Mouse (Mus musculus): ENCODE results near the gene Timp3.
"Not testable (repeated sequence)": the region's sequence is repeated elsewhere in the genome, so short reads cannot be mapped to it uniquely, and the experiment has no call there.

Gene Timp3

DNA sequence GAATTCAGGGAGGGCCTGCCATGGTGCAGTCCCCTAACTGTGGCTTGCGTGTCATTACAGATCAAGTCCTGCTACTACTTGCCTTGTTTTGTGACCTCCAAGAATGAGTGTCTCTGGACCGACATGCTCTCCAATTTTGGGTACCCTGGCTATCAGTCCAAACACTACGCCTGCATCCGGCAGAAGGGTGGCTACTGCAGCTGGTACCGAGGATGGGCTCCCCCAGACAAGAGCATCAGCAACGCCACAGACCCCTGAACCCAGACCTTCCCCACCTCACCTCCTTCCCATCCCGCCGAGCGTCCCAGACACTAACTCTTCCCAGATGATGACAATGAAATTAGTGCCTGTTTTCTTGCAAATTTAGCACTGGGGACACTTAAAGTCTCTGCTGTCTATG is 45.5 kb downstream of the Timp3 start:
- in situ Hi-C loops (cut with MboI; ENCODE audit: low sequenced_read_pairs), result no loop called here

DNA sequence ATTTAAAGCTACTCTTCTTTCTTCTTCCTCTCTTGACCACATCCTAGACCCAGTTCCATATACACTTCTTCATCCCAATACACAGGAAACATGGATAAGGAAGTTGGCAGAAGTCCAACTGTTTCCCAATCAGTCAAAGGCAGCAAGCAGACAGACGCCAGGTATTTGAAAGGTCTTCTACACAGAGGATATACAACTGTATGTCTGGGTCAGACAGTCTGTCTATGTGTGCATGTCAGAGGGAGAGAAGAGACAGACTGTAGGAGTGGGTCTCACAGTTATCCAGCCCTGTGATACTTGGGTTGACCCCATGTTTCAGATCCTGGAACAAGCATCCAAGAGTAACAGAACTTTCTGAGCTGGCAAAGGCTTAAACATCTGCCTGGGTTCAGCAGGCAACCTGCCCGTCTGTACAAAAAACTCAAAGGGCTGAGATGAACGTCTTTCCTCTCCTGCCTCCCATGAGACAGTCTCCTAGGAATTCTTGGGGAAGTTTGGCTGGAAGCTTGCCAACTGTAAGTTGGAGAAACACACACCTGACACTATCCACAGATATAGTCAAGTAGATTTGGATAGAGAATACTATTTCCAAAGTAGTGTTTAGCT is 46.2 kb downstream of the Timp3 start:
- in situ Hi-C loops (cut with MboI; ENCODE audit: low sequenced_read_pairs), result no loop called here

DNA sequence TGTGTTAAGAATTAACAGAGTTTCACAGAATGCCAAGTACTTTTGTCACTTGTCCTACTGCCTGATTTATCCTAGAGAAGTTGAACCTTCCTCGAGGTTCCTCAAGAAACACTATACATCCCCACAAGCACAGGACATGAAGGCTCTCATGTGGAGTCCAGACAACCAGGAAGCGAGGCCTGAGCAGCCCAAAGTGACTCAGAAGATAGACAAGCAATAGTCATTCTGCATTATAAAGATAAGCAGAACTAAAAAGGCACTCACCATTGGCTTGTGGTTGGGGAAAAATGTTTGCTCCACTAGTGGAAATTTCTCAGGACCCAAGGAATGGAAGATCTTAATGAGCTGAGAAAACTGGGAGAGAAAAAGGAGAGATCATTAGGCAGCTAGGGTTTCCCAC is 51.1 kb downstream of the Timp3 start:
- in situ Hi-C loops (cut with MboI; ENCODE audit: low sequenced_read_pairs), result no loop called here

DNA sequence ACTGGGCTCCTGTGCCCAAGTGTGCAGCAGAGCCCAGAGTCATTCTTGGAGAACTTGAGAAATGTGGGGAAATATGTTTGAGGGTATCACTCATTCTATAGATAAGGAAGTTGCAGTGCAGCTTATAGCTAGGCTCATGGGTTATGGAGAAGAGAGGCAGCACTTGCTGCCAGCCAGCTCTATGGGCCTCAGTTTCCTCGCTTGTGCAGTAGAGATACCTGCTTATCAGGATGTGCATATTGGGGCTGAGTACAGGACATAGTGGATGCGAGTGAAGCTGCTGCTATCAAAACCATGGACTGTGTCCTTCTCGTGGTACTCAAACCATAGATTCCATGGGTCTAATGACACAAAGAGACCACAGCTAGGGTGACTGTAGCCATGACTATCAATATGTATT is 52.3 kb downstream of the Timp3 start:
- in situ Hi-C loops (cut with MboI; ENCODE audit: low sequenced_read_pairs), result no loop called here

DNA sequence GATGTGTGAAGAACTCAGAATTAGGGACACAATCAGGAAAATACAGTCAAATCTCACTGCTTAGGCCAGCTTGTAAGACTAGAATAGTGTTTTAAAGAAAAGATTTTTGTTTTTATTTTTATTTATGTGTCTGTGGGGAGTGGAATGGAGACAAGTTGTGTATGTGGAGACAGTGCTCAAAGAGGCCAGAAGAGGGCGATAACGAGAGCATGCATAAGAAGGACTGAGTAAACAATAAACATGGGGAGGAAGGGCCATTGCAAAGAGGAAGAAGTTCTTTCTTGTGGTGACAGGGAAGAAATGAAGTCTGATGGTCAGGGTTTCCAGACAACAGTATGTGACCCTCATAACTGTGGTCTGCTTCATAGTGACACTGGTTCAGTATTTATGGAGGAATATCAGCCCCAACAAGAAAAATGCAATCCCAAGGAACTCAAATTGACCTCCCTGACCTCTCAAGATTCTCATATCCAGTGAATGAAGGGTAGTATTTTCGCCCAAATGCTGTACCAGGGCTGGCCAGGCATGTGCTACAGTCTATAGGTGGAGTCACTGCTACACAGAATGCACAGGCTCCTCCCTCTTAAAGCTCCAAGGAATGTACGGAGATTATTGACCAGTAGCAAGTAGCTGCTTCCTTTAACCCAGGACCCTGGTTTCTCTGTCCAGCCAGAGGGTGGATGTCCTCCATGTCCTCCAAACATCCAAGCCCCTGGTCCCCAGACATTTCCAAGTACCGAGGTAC is 56.8 kb downstream of the Timp3 start:
- in situ Hi-C loops (cut with MboI; ENCODE audit: low sequenced_read_pairs), result no loop called here

DNA sequence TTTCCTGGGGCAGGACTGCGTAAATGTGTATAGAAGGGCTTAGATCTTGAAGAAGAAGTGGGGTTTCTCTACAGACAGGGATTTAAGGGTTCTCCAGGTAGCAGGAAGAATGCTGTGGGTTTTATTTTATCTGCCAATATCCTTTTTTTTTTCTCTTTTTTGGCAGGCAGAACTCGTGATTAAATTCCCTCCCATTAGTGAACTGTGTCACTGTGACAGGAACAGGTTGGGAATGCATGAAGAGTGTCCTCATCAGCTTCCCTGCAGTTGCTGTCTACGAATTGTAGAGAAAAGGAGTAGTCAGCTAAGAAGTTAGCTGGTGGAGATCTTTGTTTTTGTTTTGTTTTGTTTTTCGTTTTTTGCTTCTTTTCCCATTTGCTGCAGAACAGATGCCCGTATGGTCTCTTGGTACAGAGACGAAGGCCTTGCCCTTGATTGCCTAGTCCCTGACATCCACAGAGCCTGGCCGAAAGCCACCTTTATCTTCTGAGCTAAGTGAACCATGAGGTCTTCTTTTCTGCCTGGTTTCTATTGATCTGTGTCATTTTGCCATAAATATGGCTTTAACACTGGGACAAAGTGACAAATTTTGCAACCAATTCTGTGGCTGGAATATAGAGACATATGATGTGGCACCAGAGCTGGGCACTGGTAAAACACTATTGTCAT is 58.3 kb downstream of the Timp3 start:
- in situ Hi-C loops (cut with MboI; ENCODE audit: low sequenced_read_pairs), result no loop called here

DNA sequence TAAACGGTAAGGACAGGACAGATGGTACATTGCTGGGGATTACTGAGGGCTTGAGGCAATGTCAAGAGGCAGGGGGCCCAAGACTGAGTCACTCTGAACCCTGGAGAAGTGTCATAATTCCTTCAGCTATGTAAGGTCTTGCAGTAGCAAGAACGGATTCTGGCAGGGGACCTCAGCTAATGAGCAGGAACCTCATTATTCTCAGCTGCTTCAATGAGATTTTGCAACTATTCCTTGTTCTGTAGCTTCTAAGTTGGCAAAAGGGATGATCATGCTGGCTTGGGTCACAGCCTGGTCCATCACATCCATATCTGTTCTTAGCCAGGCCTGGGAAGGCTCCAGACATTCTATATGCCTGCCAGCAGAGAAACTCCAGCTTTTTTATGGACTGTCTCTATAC is 59.0 kb downstream of the Timp3 start:
- in situ Hi-C loops (cut with MboI; ENCODE audit: low sequenced_read_pairs), result no loop called here

DNA sequence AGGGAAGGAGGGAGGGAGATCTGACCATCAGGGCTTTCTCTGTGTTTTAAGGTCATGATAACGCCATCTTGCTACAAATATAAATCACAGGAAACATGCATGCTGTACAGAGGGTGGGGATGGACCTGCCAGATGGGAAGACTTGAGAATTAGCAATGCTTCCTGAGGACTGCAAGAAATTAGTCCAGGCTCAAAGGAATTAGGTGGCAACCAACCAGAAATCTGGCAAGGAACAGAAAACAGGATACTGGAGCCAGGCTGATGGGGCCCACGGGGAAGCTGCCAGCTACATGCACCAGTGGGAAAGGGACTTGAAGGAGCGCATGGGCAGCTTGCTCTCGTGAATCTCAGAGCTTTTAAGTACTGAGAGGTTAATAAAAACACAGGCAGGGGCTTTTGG is 59.5 kb downstream of the Timp3 start:
- in situ Hi-C loops (cut with MboI; ENCODE audit: low sequenced_read_pairs), result no loop called here

DNA sequence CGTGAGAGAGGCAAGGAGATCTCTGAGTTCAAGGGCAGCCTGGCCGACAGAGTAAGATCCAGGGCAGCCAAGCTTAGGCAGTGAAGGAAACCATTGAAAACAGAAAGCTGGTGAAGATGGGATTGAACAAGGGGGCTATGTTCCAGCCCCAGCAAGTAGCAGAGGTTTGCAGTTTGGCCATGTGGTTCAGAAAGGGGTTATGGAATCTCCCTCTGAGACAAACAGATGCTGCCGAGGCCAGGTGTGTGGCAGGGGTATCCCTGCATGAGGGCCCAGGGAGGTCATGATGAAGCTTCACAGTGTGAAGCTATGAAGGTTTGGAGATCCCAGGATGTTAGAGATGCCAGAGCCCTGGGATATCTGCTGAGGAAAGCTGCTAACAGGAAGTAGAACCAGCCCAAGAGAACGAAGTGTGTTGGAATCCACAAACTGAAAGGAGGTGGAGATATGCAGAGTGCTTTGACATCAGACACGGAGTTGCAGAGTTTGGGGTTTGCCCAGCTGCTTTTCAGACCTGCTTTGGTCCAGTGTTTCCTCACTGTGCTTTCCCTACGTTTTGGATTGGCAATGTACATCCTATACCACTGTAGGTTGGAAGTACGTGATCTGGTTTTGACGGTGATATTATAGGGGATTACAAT is 63.6 kb downstream of the Timp3 start:
- in situ Hi-C loops (cut with MboI; ENCODE audit: low sequenced_read_pairs), result no loop called here

DNA sequence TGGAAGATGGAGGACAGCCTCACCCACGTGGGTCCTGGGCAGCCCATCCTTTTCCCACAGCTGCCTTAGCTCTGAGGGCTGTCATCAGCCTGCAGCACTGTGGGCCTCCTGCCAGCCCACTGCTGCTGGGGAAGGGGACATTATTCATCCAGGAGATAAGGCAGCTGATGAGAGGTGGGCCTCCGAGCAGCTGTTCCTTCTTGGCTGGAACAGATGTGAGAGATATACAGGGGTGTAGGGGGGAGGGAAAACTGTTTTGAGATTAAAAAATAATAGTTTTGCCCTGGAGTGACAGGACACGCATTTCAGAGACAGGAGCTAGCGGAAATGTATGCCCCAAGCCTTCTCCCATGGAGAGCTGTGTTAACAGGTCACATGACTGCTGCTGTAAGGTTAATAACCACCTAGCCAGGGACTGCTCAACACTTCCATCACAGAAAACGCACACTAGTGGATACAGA is 65.5 kb downstream of the Timp3 start:
- in situ Hi-C loops (cut with MboI; ENCODE audit: low sequenced_read_pairs), result no loop called here

DNA sequence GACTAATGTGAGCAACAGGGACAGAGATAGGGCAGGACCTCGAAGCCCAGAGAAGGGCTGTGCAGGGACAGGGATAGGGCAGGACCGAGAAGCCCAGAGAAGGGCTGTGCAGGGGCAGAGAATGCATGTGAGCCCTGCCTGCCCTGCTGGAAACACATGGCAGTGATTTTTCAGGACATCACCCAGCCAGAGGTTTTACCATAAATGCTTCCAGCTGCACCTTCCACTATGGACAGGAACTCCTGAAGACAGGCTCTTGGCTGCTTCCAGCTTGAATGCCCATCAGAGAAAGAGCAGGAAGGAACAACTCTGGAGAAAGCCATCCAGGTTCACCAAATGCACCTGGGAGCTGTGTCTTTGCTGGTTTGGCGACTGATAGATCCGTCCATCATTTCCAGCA is 67.2 kb downstream of the Timp3 start:
- in situ Hi-C loops (cut with MboI; ENCODE audit: low sequenced_read_pairs), result no loop called here

DNA sequence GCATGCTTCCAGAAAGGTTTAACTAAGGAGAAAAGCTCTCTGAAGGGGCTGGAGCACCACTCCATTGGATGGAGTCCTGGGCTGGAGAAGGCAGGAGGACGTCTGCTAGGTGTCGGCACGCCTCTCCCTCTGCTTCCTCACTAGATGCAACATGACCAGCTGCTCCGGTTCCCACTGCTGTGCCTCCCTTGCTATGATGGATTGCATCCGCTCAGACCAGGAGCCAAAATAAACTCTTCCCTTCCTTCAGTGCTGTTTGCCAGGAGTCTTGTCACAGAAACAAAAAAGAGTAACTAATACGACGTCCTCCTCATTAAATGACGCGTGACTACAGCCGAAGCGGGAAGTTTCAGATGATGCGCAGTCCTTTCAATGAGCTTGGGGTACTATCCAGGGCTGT is 68.6 kb downstream of the Timp3 start:
- in situ Hi-C loops (cut with MboI; ENCODE audit: low sequenced_read_pairs), result no loop called here

DNA sequence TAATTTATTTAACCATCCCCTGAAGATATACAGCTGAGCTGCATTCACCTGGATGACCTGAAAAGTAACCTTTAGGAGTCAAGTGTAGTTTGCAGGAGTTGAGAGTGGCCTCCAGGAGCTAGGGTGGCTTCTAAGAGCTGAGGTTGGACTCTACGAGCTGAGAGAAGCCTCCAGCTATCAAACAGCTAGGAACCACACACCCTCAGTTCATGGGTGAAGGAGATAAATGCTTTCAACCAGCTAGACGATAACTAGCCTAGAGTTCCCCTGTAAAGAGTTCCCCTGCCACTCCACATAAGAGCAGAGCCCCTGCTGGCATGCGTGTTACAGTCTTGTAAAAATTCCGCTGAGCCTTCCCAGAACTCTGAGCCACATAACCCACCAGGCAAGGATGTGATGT is 69.2 kb downstream of the Timp3 start:
- in situ Hi-C loops (cut with MboI; ENCODE audit: low sequenced_read_pairs), result no loop called here

DNA sequence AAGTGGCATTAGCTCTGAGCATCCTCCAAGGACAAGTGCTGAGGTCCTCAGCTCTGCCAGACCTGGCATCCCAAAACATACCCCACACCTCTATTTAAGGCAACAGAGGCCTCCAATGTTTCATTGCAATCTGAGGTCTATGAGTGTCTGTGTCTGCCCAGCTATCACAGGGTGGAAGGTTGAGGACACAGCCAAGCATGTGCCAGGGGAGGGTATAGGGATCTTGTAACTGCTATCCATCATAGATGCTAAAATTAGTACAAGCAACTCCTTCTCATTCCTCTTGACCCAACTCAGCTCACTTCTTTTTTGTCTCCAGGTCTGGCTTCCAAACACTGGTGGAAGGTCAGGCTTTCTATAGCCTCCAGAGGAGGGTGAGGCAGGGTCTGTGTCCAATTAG is 71.4 kb downstream of the Timp3 start:
- in situ Hi-C loops (cut with MboI; ENCODE audit: low sequenced_read_pairs), result no loop called here

DNA sequence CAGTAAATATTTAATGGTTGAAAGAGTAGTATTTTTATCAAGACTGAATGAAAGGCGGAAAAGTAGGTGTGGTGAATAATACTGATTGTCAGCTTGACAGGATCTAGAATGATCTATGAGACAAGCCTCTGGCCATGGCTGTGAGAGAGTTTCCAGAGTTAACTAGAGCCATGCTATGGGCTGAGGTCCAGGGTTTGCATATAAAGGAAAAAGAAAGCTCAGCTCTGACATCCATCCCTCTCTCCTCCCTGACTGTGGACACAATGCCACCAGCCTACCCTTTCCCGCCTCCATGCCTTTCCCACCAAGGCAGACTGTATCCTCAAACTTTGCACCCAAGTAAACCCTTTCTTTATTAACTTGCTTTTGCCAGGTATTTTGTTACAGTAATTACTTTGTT is 73.9 kb downstream of the Timp3 start:
- in situ Hi-C loops (cut with MboI; ENCODE audit: low sequenced_read_pairs), result no loop called here

DNA sequence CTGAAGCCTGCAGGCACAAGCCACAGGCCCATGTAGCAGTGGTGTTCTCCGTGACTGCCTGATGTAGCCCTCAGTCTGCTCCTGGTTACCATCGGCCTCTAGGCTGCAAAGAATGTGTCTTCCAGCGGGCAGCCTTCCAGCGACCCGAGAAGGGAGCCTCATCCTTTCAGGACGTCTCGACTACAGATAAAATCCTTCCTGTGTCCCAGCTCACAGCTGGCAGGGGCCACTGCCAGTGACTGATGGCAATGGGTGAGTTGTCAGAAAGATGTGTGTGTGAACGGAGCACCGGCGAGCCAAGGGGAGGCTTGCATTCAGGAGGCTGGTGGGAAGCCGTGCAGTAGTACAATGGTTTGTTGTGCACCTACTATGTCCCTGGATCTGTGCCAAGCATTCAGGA is 75.7 kb downstream of the Timp3 start:
- in situ Hi-C loops (cut with MboI; ENCODE audit: low sequenced_read_pairs), result no loop called here

DNA sequence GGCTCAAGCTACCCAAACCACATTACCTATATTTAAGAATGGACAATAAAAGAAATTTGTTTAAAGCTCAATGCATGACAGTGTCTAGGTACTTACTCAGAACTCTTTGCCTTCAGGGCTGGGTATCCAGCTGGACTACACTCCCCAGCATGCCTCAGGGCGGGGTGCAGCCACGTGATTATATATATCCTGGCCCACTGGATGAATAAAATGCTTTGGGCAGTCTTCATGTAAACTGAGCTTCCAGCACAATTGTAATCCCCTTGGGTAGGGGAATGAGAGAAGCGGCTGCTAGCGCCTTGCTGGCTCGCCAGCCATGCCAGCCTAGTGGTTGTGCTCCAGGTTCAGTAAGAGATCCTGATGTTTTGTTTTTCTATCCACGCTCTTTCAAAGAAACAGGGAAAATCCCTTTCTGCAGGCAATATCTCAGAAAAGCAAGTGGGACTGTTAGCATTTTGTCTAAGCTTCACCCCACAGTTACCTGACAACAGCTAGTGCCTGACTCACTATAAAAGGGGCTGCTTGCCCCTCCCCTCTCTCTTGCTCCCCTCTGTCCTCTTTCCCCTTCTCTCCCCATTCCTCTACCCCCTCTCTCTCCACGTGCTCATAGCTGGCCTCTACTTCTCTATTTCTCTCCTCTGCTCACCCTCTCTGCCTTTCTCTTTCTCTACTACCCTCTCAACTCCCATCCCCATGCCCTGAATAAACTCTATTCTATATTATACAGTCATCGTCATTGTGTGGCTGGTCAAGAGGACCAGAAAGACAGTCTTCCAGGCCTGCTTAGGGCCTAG is 76.4 kb downstream of the Timp3 start:
- in situ Hi-C loops (cut with MboI; ENCODE audit: low sequenced_read_pairs), result no loop called here

DNA sequence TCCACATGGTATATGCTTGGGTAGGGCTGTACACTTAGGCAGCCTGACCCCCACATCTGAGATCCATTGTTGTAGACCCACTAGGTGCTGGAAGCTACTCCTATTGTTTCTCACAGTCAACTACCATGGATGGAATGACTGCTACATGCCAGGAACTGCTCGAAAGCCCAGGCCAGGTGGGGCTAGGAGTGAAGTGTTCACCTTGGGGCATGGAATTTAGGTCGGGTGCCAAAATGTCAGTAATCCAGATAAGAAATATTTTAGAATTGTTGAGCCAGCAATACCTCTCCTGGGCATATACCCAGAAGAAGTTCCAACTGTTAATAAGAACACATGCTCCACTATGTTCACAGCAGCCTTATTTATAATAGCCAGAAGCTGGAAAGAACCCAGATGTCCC is 78.6 kb downstream of the Timp3 start:
- in situ Hi-C loops (cut with MboI; ENCODE audit: low sequenced_read_pairs), result not testable (repeated sequence)

DNA sequence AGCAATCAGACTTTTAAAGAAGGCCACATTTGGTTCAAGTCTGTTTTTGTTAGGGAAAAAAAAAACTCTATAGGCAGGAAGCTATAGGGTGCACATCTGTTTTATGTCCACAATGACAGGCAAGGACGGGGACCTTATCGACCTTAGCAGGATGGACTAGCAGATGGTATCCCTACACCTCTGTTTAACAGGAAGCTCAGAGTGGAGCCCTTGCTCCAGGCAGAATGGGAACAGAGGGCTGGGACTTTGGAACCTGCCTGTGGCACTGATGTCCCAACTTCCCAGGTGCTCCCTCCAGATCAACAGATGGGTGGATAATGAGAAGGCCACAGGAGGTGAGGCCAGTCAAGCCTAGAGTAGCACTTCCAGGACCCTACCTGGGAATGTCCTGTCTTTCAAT is 80.5 kb downstream of the Timp3 start:
- in situ Hi-C loops (cut with MboI; ENCODE audit: low sequenced_read_pairs), result no loop called here

DNA sequence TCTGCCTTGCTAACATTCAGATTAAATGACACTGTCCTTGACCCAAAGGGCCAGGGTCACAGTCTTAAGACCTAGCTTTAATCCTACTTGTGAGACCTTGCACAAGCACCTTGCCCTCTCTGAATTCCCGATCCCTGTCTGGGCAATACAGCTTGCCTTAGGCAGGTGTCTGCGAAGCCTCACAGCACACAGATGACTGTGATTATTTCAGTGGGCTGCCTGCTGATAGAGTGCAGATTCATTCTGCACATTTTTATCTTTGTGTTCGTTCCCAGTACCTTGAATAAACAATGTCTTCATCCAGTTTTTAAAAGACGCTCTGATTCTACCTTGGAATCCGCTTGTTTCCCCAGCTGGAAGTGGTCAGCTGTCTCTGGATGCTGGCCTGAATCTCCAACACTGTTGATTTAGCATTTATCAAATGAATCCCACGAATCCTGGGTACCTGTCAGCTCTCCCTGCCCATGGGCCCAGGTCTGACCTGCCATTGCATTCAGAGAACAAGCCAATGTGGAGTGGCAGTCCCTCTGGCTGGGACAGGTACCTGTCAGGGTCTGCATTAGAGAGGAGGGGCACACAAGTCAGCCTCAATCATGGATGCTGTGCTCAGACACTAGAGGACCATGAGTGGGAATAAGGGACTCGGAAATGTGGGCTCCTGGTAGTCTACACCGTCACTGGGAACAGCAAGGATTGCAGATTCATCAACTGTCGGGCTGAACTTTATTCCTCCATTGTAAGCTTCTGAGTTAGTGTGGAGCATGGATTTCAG is 81.2 kb downstream of the Timp3 start:
- in situ Hi-C loops (cut with MboI; ENCODE audit: low sequenced_read_pairs), result no loop called here

All from CH12F3 (cell line).